Mouse (Mus musculus): ENCODE results near the gene Ifna15.

Gene Ifna15

GRCm38 (mm10) chr4:88513743-88514142 lies 44.3 kb downstream of the Ifna15 start:
- DNase-seq (ENCODE audit: low spot score): no peak
